ENCODE assay signal across 18 mouse cellular contexts in genomic region chr2:18857952-18858351, GRCm38 (mm10).
DNase-seq lines count a peak whose midpoint lies in the region; ATAC-seq lines count a peak whose summit lies in the region.
"Had no signal": no experiment of that assay in that cellular context is flagged by ENCODE, and none has a peak within 500 bp of the region (broad histone marks: within the 10 kb centered on the region; RNA-seq: fewer than 3 reads in every experiment).

No protein-coding gene starts in this region.

- ATAC-seq in monocyte, adult 5-6 weeks (replicated peaks; ENCODE audit: insufficient number of reproducible peaks, low FRiP score, low TSS enrichment, poor library complexity, severe bottlenecking) = no peak
- ATAC-seq: CD4-positive, CD25-positive, alpha-beta regulatory T cell, adult 4 months; forebrain, embryonic 13.5 days; forebrain, embryonic 16.5 days had no signal

- DNase-seq in heart, postnatal 4 days = peak; percentile 3
- DNase-seq in heart, adult 18-20 months = no peak
- DNase-seq in spleen, postnatal 4 days (ENCODE audit: low spot score in 2 of 2) = peak; percentile 7 to 44
- no peak for DNase-seq in spleen, postnatal 36 days (ENCODE audit: low spot score in 2 of 2)
- DNase-seq in retina, postnatal 1 day = peak; percentile 19
- DNase-seq: adrenal gland, adult 2 months; adrenal gland, postnatal 14 days; cerebellum, adult 11 months; cerebellum, adult 2 months; cerebellum, adult 9-11 months; cerebellum, postnatal 25 days; gastrocnemius, postnatal 10 days; gastrocnemius, postnatal 36 days; heart, postnatal 14 days had no signal

Comparison
In these comparisons a context has a peak if more than half of its experiments do, and no peak if none do; other contexts are left out.
1. DNase-seq: peak in heart, postnatal 4 days (single experiment), spleen, postnatal 4 days (2 of 2) and retina, postnatal 1 day (single experiment); none in heart, adult 18-20 months (0 of 2) and spleen, postnatal 36 days (0 of 2).